Mouse (Mus musculus) thymus, adult 2 months (tissue): ENCODE results near the gene Coq10a.

ENCODE experiments used
- CTCF ChIP-seq: fragments of 200-500 bp; IDR thresholded peaks from 2 replicates; pipeline ENCODE4 v1.5.1; 2012; ENCODE audit warnings: mild to moderate bottlenecking, control low read depth, low read length, moderate library complexity, borderline replicate concordance; ENCODE audit not compliant: control insufficient read depth, poor library complexity, insufficient read depth; ENCODE audit errors: extremely low read depth
- POLR2A ChIP-seq: fragments of 200-500 bp; IDR thresholded peaks from 2 replicates; pipeline ENCODE4 v1.6.1; 2012; ENCODE audit warnings: mild to moderate bottlenecking, low read length, control low read depth, moderate library complexity; ENCODE audit not compliant: control insufficient read depth, poor library complexity, insufficient read depth; ENCODE audit errors: extremely low read depth

DNA sequence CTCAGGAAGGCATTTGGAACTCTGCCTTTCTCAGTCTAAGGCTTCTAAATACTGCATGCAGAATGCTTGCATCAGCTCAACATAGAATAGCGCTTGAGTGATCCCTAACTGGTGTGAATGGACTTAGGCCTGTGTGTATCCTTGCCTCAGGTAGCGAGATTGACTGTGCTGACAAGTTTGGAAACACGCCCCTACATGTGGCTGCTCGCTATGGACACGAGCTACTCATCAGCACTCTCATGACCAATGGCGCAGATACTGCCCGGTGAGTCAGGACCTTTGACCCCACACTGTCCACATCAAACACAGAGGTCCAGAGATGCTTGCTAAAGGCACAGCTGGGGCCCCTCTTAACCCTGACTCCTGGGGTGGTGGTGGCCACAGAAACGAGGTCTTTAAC lies 13.7 kb upstream of the Coq10a start:
- no peak for TF ChIP-seq POLR2A
- TF ChIP-seq CTCF = no peak
